8 mouse cellular contexts compared by ENCODE assay signal in the genomic region with DNA sequence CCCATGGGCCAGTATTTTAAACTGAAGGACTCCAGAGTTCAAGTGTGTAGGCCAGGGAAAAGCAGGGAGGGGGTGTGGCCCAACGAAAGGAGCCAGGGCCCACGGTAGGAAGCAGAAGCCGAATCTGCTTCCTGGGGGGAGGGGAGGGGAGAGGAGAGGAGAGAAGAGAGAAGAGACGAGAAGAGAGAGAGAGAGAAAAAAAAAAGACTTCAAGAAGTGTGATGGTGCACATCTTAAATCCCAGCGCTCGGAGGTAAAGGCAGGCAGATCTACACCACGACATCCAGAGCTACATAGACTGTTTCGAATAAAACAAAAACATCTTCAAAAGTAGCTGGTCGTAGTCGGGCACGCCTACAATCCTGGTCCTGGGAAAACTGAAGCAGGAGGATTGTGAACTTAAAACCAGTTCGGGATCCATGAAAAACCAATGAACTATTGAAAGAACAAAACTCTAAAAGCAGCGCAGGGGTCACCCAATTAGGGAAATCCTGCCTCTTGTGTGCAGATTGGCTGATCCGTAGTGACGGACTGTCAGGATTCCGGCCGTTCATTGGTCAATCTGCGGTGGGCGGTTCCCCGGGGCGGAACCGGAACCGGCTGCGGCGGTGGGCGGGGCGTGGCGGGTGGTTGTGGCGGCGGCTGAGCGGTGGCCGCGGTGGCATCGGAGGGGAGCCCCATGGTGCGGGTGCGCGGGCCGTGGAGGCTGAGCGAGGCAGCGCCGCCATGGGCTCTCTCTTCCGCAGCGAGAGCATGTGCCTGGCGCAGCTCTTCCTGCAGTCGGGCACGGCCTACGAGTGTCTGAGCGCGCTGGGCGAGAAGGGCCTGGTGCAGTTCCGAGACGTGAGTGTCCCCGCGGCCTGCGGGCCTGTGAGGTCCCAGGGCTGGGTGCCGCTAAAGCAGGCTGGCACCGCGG. TPM values are rescaled to one million over a fixed set of nuclear protein-coding genes. Genes with fewer than 3 reads are reported as not detected.
A peak's percentile ranks its signal among the peaks of the same experiment; 100 is the strongest.
DNase-seq lines count a peak whose midpoint lies in the region; ATAC-seq lines count a peak whose summit lies in the region.

Atp6v0a2 (plus strand) TSS at position 129 of the 916 bp plus-strand sequence.

- ATAC-seq in forebrain, embryonic 11.5 days (replicated peaks; ENCODE audit: low FRiP score) = peak; percentile 94
- peak; percentile 97 for ATAC-seq in heart, embryonic 16.5 days (replicated peaks; ENCODE audit: extremely low read depth, insufficient read depth, low FRiP score)
- peak; percentile 92 for ATAC-seq in liver, embryonic 15.5 days (ENCODE audit: insufficient read depth)
- peak; percentile 95 for ATAC-seq in neural tube, embryonic 12.5 days (ENCODE audit: low FRiP score, low read depth)

- H3K4me1 ChIP-seq in forebrain, embryonic 11.5 days (replicated peaks; ENCODE audit: control insufficient read depth, insufficient read depth, low read length) = no peaks in the 10 kb centered on the region; the same call in 1 of the 2 replicates
- H3K4me1 ChIP-seq in heart, embryonic 16.5 days (ENCODE audit: control insufficient read depth, insufficient read depth, low read length) = peaks cover 20% of the 10 kb centered on the region
- peaks cover 27% of the 10 kb centered on the region for H3K4me1 ChIP-seq in liver, embryonic 15.5 days (replicated peaks)
- peaks cover 17% of the 10 kb centered on the region for H3K4me1 ChIP-seq in neural tube, embryonic 12.5 days

- H3K9ac ChIP-seq in forebrain, embryonic 11.5 days (ENCODE audit: low read length) = peak within 1 kb of the TSS; percentile 84
- H3K9ac ChIP-seq in heart, embryonic 16.5 days (ENCODE audit: low read length) = peak within 1 kb of the TSS; percentile 90
- H3K9ac ChIP-seq in liver, embryonic 15.5 days = peak within 1 kb of the TSS; percentile 87
- peak within 1 kb of the TSS; percentile 94 for H3K9ac ChIP-seq in neural tube, embryonic 12.5 days

- DNase-seq in CD8-positive naive resting alpha-beta T cell, adult 2 months (ENCODE audit: low read depth in 2 of 2, low spot score in 2 of 2) = peak; percentile 94 to 97
- DNase-seq in c-Kit-positive CD71-negative TER-119-negative erythroid progenitor cells, embryonic 14.5 days (ENCODE audit: low read depth) = peak; percentile 80
- peak; percentile 97 for DNase-seq in forebrain, embryonic 11.5 days (ENCODE audit: low spot score)
- DNase-seq in kidney, postnatal 36 days = peak; percentile 96 to 99
- peak; percentile 85 for DNase-seq in telencephalon, adult 2 months (ENCODE audit: low read depth, low spot score)

- under 1% methylated on average over 57 of the region's 58 CpGs for WGBS in forebrain, embryonic 11.5 days
- under 1% methylated on average over 48 of the region's 58 CpGs for WGBS in heart, embryonic 16.5 days
- under 1% methylated on average over 58 of the region's 58 CpGs for WGBS in liver, embryonic 15.5 days (ENCODE audit: insufficient replicate concordance)
- under 1% methylated on average over 58 of the region's 58 CpGs for WGBS in neural tube, embryonic 12.5 days

- no peaks in the 10 kb centered on the region for H3K27me3 ChIP-seq in forebrain, embryonic 11.5 days (ENCODE audit: control insufficient read depth, insufficient read depth, low read length)
- H3K27me3 ChIP-seq in heart, embryonic 16.5 days (ENCODE audit: control insufficient read depth, insufficient read depth, low read length) = no peaks in the 10 kb centered on the region
- H3K27me3 ChIP-seq in liver, embryonic 15.5 days = no peaks in the 10 kb centered on the region
- no peaks in the 10 kb centered on the region for H3K27me3 ChIP-seq in neural tube, embryonic 12.5 days (replicated peaks)

- H3K4me2 ChIP-seq in forebrain, embryonic 11.5 days (ENCODE audit: low read depth, low read length, severe bottlenecking) = peak within 1 kb of the TSS; percentile 85
- peak within 1 kb of the TSS; percentile 87 for H3K4me2 ChIP-seq in heart, embryonic 16.5 days (ENCODE audit: low read depth, low read length)
- peak within 1 kb of the TSS; percentile 96 for H3K4me2 ChIP-seq in liver, embryonic 15.5 days
- peak within 1 kb of the TSS; percentile 76 for H3K4me2 ChIP-seq in neural tube, embryonic 12.5 days (replicated peaks)

- no peaks in the 10 kb centered on the region for H3K36me3 ChIP-seq in forebrain, embryonic 11.5 days (ENCODE audit: control insufficient read depth, insufficient read depth, low read length)
- peaks cover under 1% of the 10 kb centered on the region; the same call in 1 of the 2 replicates for H3K36me3 ChIP-seq in heart, embryonic 16.5 days (ENCODE audit: control insufficient read depth, insufficient read depth)
- peaks cover 3% of the 10 kb centered on the region; the same call in 1 of the 2 replicates for H3K36me3 ChIP-seq in liver, embryonic 15.5 days (replicated peaks)
- peaks cover 8% of the 10 kb centered on the region; the same call in 1 of the 2 replicates for H3K36me3 ChIP-seq in neural tube, embryonic 12.5 days

- peak within 1 kb of the TSS; percentile 34; the same call in 1 of the 2 replicates for H3K27ac ChIP-seq in forebrain, embryonic 11.5 days (ENCODE audit: low read depth, low read length)
- peak within 1 kb of the TSS; percentile 94 for H3K27ac ChIP-seq in heart, embryonic 16.5 days (ENCODE audit: low read length)
- H3K27ac ChIP-seq in liver, embryonic 15.5 days (replicated peaks) = peak within 1 kb of the TSS; percentile 77
- no peak within 1 kb of the TSS for H3K27ac ChIP-seq in neural tube, embryonic 12.5 days

- H3K4me3 ChIP-seq in forebrain, embryonic 11.5 days (ENCODE audit: low read depth, low read length) = peak within 1 kb of the TSS; percentile 97
- H3K4me3 ChIP-seq in heart, embryonic 16.5 days (ENCODE audit: low read length) = peak within 1 kb of the TSS; percentile 86
- H3K4me3 ChIP-seq in liver, embryonic 15.5 days (replicated peaks) = peak within 1 kb of the TSS; percentile 94
- peak within 1 kb of the TSS; percentile 94 for H3K4me3 ChIP-seq in neural tube, embryonic 12.5 days

- no peaks in the 10 kb centered on the region for H3K9me3 ChIP-seq in forebrain, embryonic 11.5 days (ENCODE audit: control insufficient read depth, low read length)
- H3K9me3 ChIP-seq in heart, embryonic 16.5 days (replicated peaks; ENCODE audit: control insufficient read depth, low read length) = no peaks in the 10 kb centered on the region
- no peaks in the 10 kb centered on the region for H3K9me3 ChIP-seq in liver, embryonic 15.5 days (replicated peaks)
- H3K9me3 ChIP-seq in neural tube, embryonic 12.5 days = no peaks in the 10 kb centered on the region

RNA-seq across cellular contexts. Expression of gene Atp6v0a2, which starts in this region (rescaled TPM):
- 49.6 and 52.7 TPM in 2 replicates for polyA plus RNA-seq in forebrain, embryonic 11.5 days (2014; fragmentation: Nextera tagmentation; extraction: Ambion mirVana)
- polyA plus RNA-seq in heart, embryonic 16.5 days (2015; fragmentation: Nextera tagmentation; extraction: Ambion mirVana) = 32.3 and 33.4 TPM in 2 replicates
- polyA plus RNA-seq in liver, embryonic 15.5 days (2015; fragmentation: Nextera tagmentation; extraction: Ambion mirVana) = 13.1 and 14.3 TPM in 2 replicates
- polyA plus RNA-seq in neural tube, embryonic 12.5 days (2016; fragmentation: Nextera tagmentation; extraction: Ambion mirVana) = 49.3 and 52.1 TPM in 2 replicates
